Mouse (Mus musculus): Measurements from ENCODE around the gene Phospho2.

DNA sequence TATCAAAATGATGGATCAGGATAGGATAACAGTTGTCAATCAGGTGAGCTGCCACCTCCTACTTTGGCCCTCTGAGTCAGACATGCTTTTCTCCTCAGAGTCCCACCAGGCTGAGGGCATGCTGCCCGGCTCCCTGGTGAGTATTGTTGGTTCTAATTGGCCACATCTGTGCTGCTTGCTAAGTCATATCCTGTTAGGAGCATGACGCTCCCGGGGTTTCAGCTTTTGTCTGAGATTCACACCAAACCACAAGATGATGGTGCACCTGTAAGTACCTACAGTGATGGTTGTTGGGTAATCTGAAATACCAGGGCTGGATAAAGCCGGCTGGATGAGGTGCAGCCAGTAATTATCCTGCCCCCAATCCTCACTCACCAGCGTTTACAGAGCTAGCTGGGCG is 50.8 kb downstream of the Phospho2 start:
- TF ChIP-seq CTCF (IDR thresholded peaks at IDR 0.05; ENCODE audit: borderline replicate concordance, control insufficient read depth, extremely low read depth, insufficient read depth, low read length, poor library complexity) (no peak), POLR2A (IDR thresholded peaks at IDR 0.05; ENCODE audit: control insufficient read depth, extremely low read depth, insufficient read depth, low read length, poor library complexity) (no peak)
